Mouse (Mus musculus): Measurements from ENCODE around the gene Degs2. TPM values are rescaled to one million over a fixed set of nuclear protein-coding genes. Genes with fewer than 3 reads are reported as not detected.

Gene Degs2
- polyA plus RNA-seq, 1 experiment = not detected

GRCm38 (mm10) chr12:108672908-108673307 is 29.2 kb downstream of the Degs2 start:
- Histone ChIP-seq H3K27ac (ENCODE audit: insufficient read depth, low read length) (no peak overlapping the region), H3K4me1 (ENCODE audit: control insufficient read depth, insufficient read depth, low read length) (no peaks in the 10 kb centered on the region; the same call in 1 of the 2 replicates)

GRCm38 (mm10) chr12:108671541-108671940 is 30.6 kb downstream of the Degs2 start:
- Histone ChIP-seq H3K4me1 (ENCODE audit: control insufficient read depth, insufficient read depth, low read length) (no peaks in the 10 kb centered on the region; the same call in 1 of the 2 replicates), H3K4me3 (ENCODE audit: insufficient read depth, low read length) (no peak overlapping the region), H3K27ac (ENCODE audit: insufficient read depth, low read length) (no peak overlapping the region)
- TF ChIP-seq CTCF (IDR thresholded peaks at IDR 0.05; ENCODE audit: borderline replicate concordance, insufficient read depth, low read length) (no peak), POLR2A (IDR thresholded peaks at IDR 0.05; ENCODE audit: low read depth, low read length) (no peak)

More at GRCm38 (mm10) chr12:108672908-108673307, 29.2 kb downstream of the Degs2 start:
- no peak overlapping the region for H3K4me3 ChIP-seq (ENCODE audit: insufficient read depth, low read length)
- TF ChIP-seq CTCF (IDR thresholded peaks at IDR 0.05; ENCODE audit: borderline replicate concordance, insufficient read depth, low read length) (no peak), POLR2A (IDR thresholded peaks at IDR 0.05; ENCODE audit: low read depth, low read length) (no peak)

GRCm38 (mm10) chr12:108668606-108669235 is 33.4 kb downstream of the Degs2 start:
- TF ChIP-seq POLR2A (IDR thresholded peaks at IDR 0.05; ENCODE audit: low read depth, low read length) (no peak), CTCF (IDR thresholded peaks at IDR 0.05; ENCODE audit: borderline replicate concordance, insufficient read depth, low read length) (no peak)
- H3K4me3 ChIP-seq (ENCODE audit: insufficient read depth, low read length) = no peak overlapping the region

GRCm38 (mm10) chr12:108657350-108657749 is 44.8 kb downstream of the Degs2 start:
- Histone ChIP-seq H3K4me1 (ENCODE audit: control insufficient read depth, insufficient read depth, low read length) (no peaks in the 10 kb centered on the region), H3K4me3 (ENCODE audit: insufficient read depth, low read length) (no peak overlapping the region), H3K27ac (ENCODE audit: insufficient read depth, low read length) (no peak overlapping the region)
- TF ChIP-seq POLR2A (IDR thresholded peaks at IDR 0.05; ENCODE audit: low read depth, low read length) (no peak), CTCF (IDR thresholded peaks at IDR 0.05; ENCODE audit: borderline replicate concordance, insufficient read depth, low read length) (peak; percentile 55; the same call in 1 of the 2 replicates)

More at GRCm38 (mm10) chr12:108668606-108669235, 33.4 kb downstream of the Degs2 start:
- no peaks in the 10 kb centered on the region for H3K4me1 ChIP-seq (ENCODE audit: control insufficient read depth, insufficient read depth, low read length)
- no peak overlapping the region for H3K27ac ChIP-seq (ENCODE audit: insufficient read depth, low read length)

DNA sequence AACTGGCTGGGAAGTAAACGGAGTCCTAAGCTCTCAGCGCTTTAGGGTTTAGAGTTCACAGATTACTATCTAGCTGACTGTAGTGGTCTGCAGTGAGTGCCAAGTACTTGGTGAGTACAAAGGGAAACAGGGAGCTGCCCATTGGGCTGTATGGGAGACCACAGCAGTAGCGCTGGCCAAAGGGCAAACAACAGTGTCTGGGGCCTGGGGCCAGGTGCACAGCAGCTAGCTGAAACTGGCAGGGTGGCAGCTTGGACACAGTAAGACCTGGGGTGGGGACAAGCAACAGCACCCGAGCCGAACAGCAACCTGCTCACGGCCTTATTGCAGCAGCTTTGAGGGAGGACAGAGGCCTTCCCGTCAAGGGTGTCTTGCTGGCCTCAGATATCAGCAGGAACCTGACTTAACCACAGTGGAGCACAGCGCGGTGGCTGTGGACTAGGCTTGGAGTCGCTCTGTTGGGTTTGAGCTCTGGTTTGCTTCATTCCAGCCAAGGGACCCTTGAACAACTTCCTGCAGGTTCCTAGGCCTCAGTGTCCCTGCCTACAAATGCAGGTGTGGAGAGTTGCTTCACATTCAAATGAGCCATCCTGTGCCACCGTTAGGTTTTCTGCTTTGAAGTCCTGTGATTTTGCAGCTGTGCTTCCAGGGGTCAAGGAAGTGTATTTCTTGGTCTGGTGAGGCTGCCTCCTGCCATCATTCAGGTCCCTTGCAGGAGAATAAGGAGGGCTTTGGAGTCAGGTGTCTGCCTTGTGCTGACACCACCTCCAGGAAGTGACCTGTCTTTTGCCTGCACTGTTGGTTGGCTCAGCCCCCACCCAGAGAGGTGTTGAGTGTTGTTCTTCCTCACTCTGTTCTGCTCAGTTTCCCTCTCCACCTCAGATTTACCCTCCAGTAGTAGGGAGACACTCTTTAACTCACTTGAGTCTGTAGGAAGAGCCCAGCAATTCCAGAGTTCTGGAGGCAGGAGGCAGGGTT is 48.5 kb downstream of the Degs2 start:
- Histone ChIP-seq H3K4me1 (ENCODE audit: control insufficient read depth, insufficient read depth, low read length) (no peaks in the 10 kb centered on the region), H3K4me3 (ENCODE audit: insufficient read depth, low read length) (no peak overlapping the region), H3K27ac (ENCODE audit: insufficient read depth, low read length) (no peak overlapping the region)
- TF ChIP-seq CTCF (IDR thresholded peaks at IDR 0.05; ENCODE audit: borderline replicate concordance, insufficient read depth, low read length) (no peak), POLR2A (IDR thresholded peaks at IDR 0.05; ENCODE audit: low read depth, low read length) (no peak)

DNA sequence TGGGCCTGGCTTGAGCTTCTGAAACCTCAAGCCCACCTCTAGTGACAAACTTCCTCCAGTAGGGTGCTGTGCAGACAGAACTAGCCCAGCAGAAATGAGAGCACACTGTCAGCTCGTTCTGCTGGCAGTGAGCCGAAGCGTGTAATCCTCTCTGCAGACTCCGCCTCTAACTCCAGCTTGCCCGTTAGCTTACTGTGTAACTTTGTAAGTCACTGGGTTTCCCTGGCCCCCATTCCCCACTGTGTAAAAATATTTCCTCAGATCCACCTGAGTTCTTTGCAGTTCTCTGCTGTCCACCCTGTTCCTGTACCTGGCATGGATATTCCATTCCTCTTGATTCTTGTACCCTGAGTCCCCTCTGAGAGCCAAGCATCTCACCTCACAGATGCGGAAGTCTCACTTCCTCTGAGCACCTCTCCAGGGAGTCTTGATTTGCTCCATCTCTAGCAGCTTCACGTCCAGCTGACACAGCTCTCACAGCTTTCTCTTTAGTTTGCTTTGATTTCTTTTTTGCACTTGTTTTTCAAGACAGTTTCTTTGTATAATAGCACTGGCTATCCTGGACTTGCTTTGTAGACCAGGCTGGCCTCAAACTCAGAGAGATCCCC is 51.0 kb downstream of the Degs2 start:
- TF ChIP-seq POLR2A (IDR thresholded peaks at IDR 0.05; ENCODE audit: low read depth, low read length) = no peak
- Histone ChIP-seq H3K4me3 (ENCODE audit: insufficient read depth, low read length) (no peak overlapping the region), H3K4me1 (ENCODE audit: control insufficient read depth, insufficient read depth, low read length) (no peaks in the 10 kb centered on the region), H3K27ac (ENCODE audit: insufficient read depth, low read length) (no peak overlapping the region)

- Histone ChIP-seq H3K4me3 (ENCODE audit: insufficient read depth, low read length) (no peak overlapping the region), H3K4me1 (ENCODE audit: control insufficient read depth, insufficient read depth, low read length) (no peaks in the 10 kb centered on the region), H3K27ac (ENCODE audit: insufficient read depth, low read length) (no peak overlapping the region)
- no peak for TF ChIP-seq POLR2A (IDR thresholded peaks at IDR 0.05; ENCODE audit: low read depth, low read length)
- TF ChIP-seq CTCF (IDR thresholded peaks at IDR 0.05; ENCODE audit: borderline replicate concordance, insufficient read depth, low read length) = no peak
Observed at GRCm38 (mm10) chr12:108647784-108648183, 54.3 kb downstream of the Degs2 start.

DNA sequence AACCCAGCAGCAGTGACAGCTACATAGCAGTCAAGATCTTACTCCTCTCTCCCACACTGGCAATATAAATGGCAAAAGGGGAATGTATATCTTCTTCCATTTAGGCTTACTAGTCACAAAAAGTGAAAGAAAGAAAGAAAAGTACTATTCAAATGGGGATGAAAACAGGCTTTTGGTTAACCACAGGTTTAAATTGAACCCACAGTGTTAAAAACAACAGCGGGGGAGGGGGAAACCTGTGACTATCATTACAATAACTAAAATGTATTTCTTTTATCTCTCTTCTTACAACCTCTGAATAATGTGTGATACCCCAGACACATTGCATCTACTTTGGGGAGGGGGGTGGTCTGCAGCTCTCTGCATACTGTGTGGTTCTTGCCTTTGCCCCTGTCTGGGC is 55.9 kb downstream of the Degs2 start:
- no peak for TF ChIP-seq POLR2A (IDR thresholded peaks at IDR 0.05; ENCODE audit: low read depth, low read length)
- Histone ChIP-seq H3K4me3 (ENCODE audit: insufficient read depth, low read length) (no peak overlapping the region), H3K4me1 (ENCODE audit: control insufficient read depth, insufficient read depth, low read length) (no peaks in the 10 kb centered on the region), H3K27ac (ENCODE audit: insufficient read depth, low read length) (no peak overlapping the region)

DNA sequence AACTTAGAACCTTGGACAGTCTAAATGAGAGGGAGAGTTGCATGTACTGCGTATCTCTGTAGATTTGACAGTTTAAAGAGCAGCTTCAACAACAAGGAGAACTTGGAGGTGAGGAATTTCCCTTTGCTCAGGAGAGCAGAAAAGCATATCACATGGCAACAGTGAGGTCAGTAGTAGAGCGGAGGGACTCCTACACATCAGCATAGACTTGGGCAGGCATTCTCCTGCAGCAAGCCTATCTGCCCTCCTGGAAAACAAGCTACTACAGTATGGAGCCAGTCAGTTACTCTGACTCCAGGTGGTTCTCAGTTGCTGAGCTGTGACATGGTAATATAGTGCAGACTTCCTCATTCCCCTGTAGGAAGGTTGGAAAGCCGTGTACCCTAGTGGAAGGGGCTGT is 60.1 kb downstream of the Degs2 start:
- no peak for TF ChIP-seq POLR2A (IDR thresholded peaks at IDR 0.05; ENCODE audit: low read depth, low read length)
- no peak for TF ChIP-seq CTCF (IDR thresholded peaks at IDR 0.05; ENCODE audit: borderline replicate concordance, insufficient read depth, low read length)
- Histone ChIP-seq H3K4me3 (ENCODE audit: insufficient read depth, low read length) (no peak overlapping the region), H3K27ac (ENCODE audit: insufficient read depth, low read length) (no peak overlapping the region), H3K4me1 (ENCODE audit: control insufficient read depth, insufficient read depth, low read length) (peaks cover 3% of the 10 kb centered on the region; the same call in 1 of the 2 replicates)
